Mouse (Mus musculus) spleen, postnatal 4 days (tissue): ENCODE measurements around the gene Nnmt.

Experiments
- DNase-seq, 2 experiments: peaks; one replicate each; pipeline ENCODE4 v3.0.0; 2022; ENCODE audit warnings: low spot score in 2 of 2

Nnmt gene

DNA sequence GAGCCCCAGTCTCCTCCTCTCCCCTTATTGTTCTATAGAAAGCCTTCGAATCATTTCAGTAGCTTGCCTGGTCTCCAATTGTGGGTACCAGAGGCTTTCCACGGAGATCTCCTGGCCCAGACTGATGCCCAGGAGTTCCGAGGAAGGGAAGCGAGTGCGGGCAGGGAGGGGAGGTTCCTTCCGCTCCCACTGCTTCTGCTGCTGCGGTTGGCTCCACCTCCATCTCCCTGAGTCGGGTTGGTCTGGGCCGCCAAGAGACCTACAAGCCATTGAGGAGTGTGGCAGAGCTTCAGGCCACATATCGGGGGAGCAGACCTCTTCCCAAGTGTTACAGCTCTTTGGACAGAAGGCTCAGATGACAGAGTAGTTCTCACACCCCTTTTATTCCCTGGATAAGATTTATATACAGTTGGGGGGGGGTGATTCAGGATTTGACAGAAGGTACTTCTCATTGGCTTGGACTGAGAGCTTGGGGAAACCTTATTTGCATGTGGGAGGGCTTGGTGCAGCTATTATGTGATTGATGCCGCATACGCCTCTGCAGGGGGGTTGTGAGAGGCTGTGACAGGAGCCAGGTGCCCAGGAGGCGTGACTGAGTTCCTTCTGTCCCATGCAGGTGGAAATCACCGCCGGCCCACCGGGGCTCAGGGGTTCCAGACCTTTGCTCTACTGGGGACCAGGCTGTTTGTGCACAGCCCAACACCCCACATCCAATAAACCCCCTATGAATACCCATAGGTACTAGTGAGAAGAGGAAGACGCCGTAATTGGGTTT, 30.8 kb upstream of the Nnmt start:
- DNase-seq, result peak; percentile 9 to 44

DNA sequence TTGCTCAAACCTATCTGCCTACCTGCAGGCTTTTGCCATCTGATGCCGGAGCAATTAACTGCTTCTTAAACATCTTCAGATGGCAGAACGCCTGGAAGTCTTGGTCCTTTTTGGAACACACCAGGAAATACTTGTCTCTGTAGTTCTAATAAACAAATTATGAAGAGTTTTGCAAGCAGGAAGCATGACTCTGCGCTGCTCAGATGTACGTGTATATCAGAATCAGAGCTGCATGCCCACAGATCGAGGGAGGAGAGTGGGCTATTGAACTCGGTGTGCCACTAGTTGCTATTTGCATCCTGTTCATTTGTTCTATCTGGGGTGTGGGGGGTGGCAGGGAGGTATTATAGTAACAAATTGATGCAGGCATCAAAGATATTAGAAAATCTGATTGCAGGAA, 28.2 kb upstream of the Nnmt start:
- DNase-seq, result peak; percentile 1 to 21

DNA sequence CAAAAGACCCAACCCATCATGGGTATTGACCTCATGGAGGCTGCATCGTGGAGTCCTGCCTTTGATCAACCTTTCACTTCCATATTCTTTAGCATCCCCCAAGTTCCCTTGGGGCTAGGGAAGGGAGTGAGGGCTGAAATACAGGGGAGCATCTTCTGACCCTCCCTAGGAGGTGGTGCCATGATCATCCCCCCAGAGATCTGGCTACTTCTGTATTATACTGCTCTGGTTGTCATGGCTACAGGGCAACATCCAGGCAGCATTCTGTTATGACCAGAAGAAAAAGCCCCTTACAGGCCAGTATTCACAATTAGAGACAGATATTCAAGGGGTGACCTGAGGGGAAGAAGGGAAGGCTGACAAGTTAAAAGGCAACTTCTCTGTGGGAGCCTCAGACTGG, 14.3 kb upstream of the Nnmt start:
- DNase-seq, result peak in 1 of 2 experiments; percentile 33

DNA sequence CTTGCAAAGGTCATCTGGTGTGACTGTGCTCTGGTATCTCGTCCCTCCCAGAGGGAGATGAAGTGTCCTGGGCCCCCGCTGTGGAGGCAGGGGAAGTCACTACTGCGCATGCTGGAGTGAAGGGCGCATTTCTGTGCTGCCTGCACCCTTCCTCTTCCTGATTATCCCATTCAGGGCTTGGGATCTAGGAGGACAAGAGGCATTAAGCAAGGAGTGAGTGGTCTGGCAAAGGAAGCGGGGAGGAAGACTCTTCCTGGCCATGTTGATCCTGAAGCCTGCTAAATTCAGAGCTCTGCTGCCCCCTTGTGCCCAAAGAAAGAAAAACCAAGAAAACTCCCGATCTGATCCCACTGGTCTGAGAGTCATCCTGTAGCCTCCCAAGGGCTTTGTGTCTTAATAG, 13.6 kb upstream of the Nnmt start:
- peak; percentile 27 to 74 for DNase-seq

DNA sequence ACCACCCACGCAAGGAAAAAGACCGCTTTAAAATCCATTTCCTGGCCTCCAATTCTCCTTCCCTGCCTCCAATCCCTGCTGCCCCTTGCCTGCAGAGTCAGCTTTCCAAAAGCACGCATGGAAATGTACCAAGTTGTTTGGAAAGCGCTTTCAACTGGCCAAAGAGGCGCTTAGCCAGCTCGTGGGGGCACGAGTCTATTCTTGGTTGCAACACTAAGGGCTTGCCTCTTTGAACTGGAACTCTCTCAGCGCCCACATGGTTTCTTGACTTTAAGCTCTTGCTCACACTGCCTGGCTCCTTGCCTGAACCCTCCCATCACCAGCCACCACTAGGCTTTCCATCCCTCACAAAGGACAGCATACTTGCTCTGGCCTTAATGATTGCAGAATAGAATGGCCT, 13.2 kb upstream of the Nnmt start:
- peak in 1 of 2 experiments; percentile 52 for DNase-seq

DNA sequence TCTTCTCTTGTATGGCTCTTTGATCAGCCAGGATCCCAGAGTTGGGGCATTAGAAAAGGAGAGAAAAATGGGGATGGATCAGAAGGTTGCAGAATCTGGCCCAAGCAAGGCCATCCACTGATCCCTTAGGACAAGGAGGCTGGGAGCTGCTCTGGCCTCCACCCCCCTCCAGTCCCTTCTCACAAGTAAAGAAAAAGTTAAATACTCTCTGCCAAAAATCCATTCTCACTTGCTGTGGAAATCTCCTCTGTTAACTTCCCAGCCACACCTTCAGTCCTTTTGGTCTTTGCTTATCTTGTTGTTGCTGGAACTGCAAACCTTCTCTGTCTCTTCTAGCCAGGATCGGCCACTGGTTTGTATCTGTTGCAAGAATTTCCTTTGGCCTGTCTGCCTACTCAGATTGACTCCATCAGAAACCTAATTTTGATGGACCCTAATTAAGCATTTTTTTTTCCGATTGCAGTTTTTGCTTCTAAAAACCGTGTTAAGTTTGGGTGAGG, 12.6 kb upstream of the Nnmt start:
- peak in 1 of 2 experiments; percentile 38 for DNase-seq

DNA sequence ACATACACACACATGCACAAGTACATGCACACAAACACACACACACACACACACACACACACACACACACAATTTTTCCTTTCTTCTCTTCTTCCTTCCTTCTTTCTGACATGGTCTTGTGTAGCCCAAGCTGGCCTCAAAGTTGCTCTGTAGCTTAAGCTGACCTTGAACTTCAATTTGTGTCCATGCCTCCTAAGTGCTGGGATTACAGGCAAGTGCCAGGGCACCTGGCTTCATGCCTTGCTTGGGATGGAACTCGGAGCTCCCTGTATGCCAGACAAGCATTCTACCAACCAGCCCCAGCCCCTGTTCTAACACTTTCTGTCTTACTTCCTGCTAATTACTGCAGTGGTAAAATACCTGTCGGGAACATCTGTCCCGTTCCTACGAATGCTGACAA, 8.3 kb upstream of the Nnmt start:
- DNase-seq, result peak in 1 of 2 experiments; percentile 34

DNA sequence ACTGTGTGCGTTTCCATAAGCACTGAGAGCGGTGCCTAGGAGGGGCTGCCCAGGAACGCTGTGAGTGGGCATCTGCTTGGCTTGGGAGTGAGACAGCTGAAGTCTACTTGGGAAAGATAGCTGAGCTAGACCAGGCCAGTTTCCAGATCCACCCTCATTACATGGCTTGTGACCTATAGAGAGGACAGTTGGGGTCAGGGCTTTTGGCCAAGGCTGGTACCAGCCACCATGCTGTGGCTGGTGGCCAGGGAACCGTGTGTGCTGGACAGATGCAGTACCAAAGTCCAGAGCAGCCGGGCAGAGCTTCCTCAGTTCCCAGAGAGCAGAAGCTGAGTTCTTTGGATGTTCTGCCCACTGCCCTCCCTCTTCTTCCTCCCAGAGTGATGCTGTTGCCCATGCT, 7.6 kb upstream of the Nnmt start:
- DNase-seq, result peak in 1 of 2 experiments; percentile 47

DNA sequence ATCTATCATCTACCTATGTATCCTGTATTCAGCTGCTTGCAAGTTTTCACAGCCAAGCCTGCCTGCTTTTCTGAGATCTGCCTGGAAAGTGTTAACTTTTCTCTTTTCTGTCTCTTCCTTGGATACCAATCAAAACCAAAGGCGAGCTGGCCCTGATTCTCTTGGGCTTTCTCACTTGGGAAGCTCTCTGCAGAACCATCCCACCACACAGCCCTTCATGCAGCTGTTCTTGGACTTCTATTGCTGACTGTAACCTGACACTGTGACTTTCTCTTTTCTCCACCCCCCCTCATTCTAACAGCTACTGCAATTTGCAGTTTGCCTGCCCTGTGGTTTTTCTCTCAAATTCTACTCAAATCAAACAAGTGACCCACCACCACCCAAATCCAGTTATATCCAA, 6.1 kb upstream of the Nnmt start:
- DNase-seq, result peak in 1 of 2 experiments; percentile 8

DNA sequence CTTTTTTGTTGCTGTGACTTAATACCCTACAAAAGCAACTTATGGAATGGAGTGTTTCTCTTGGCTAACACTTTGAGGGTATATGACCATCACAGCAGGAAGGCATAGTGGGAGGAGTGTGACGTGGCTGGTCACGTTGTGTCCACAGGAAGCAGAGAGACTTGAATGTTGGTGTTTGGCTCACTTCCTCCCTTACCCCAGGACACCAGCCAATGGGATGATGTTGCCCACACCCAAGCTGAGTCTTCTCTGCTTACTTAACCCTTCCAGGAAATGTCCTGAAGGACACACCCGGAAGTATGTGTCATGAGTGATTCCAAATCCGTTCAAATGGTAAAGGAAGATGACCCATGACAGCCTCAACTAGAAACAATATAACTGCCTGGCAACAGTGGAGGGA, 4.8 kb upstream of the Nnmt start:
- DNase-seq, result peak in 1 of 2 experiments; percentile 41

DNA sequence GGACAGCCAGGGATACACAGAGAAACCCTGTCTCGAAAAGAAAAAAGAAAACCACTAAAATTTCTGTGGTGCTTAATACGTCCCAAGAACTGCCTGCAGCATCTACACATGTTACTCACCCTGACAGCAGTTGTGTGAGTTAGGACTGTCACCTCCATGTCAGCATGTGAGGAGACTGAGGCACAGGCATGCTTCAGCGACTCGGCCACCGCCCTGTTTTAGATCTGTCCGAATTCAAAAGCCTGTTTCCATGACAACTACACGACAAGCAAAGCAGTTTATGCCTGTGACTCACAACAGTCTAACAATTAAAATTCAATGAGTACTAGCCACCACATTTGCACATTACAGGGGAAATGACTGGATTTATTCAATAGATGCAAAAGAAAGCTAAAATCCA, 2.5 kb upstream of the Nnmt start:
- peak in 1 of 2 experiments; percentile 34 for DNase-seq

DNA sequence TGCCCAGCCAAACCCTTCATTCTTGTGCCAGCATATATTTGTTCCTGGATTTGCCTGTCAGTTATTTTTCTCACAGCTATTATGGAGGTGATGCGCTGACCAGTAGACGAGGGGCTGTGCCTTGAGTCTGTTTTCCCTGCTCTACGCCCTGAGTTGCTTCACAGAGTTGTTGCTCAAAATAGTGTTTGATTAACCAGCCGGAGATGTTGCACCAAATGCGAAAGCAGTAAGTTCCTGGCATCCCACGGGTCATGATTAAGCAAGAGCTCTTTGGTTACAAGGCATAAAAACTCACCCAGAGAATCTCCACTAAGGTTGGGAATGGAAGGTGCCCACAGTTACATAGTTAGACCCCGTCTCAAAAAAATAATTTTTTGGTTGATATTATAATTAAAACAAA, 1.2 kb upstream of the Nnmt start:
- peak in 1 of 2 experiments; percentile 41 for DNase-seq

DNA sequence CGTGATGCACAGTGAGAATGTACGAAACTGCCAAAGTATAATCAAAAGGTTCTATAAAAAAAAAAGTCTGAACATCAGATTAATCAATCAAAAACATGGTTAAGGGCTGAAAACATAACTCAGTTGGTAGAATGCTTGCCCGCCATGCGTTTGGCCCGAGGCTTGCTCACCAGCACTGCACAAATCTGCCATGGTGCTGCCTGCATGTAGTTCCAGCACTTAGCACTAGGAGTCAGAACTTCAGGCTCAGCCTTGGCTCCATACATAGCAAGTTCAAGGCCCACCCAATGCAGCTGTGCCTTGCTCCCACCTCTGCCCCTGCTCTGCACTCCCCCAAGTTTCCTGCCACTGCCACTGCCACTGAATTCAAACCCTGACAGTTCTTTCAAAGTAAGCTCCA, 744 bp upstream of the Nnmt start:
- no peak for DNase-seq

DNA sequence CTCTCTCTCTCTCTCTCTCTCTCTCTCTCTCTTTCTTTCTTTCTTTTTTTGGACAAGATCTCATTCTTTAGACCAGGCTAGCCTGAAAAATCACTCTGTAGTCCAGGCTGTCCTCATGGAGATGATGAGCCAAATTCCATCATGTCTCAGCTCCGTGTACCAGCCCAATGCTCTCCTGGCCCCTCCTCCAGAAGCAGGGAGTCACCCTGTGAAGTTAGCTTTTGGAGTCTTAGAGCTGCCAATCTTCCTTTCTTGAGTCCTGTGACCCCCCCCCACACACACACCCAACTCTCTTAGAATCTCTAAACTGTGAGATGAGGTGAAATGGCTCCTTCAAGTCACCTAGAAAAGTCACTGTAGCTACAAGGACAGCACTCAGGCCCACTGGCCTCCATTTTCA, 727 bp downstream of the Nnmt start:
- peak in 1 of 2 experiments; percentile 28 for DNase-seq

DNA sequence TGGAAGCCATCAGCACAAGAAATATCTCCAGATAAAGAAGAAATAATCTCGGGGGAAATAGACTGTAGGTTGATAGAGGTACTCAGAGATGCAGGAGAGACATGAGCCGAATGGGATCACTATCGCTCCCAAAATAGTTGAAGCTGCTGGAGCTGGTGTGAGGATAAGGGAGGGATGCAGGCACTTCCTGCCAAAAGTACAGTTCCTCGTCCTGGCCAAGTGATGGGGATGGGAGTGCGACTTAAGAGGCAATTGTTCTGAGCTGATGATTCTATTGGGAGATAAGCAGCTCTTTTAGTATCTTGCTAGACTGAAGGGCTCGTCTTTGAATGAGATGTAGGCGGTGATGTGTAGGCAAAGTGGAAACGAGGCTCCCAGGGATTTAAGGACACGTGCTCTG, 4.1 kb downstream of the Nnmt start:
- DNase-seq, result no peak

DNA sequence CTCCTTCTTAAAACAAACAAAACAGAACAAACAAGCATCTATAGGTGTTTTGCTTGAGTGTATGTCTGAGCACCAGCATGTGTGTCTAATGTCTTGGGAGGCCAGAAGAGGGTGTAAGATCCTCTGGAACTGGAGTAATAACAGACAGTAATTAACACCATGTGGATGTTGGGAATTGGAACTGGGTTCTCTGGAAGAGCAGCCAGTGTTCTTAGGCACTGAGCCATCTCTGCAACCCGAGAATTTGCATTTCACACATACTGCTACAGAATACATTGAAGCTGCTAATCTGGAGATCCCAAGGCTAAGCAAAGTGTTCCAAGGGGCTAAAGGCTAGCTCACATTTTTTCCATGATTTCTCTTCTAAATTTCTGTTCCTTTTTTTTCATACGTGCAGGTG, 4.9 kb downstream of the Nnmt start:
- no peak for DNase-seq

DNA sequence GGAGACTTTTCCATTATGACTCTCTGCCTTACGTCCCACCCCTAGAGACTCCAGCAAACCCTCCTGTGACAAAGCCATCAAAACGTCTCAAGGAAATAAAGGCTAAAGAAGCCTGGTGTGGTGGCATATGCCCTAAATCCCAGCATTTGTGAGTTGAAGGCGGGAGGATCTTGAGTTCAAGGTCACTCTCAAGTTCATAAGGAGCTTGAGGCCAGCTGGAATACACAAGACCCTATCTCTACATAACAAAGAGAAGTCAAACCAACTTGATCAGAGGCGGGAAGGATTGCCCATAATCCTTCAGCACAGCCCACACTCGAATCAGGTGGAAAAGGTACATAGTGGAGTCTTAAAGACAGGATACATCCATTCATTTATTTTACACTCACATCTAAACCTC, 7.5 kb downstream of the Nnmt start:
- no peak for DNase-seq

DNA sequence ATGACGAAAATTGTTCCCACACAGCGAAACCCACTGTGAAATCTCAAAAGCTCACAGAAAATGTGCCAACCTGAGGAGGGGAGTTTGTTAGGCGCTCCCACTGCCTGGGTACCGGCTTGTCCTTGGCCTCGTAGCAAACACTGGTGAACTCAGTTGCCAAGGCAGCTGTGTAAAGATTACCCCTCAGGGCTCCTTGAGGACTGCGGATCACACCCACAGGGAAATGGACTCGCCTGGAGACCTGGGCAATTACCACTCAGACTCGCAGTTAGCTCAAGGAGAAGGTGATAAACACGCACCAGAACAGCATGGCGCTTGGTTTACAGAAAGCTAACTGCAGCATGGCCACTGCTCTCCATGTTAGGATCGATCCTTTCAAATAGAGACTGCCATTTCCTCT, 8.0 kb downstream of the Nnmt start:
- no peak for DNase-seq

DNA sequence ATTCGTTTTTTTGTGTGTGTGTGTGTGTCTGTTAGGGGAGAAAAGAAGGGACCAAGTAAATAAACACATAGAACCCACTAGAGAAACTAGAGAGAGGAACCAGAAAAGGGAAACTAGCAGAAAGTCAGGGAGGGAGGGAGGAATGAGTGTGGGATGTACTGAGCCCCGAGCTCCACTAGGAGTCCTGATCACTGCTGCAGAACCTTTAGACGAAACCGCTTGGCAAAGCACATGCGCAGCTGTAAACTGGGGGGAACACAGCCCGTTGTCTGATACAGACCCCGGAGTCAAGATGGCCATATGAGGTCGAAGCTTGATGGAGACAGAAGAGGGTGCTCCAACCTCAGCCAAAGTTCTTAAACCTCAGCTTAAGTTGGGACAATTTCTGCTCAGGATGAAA, 11.0 kb downstream of the Nnmt start:
- DNase-seq, result no peak

DNA sequence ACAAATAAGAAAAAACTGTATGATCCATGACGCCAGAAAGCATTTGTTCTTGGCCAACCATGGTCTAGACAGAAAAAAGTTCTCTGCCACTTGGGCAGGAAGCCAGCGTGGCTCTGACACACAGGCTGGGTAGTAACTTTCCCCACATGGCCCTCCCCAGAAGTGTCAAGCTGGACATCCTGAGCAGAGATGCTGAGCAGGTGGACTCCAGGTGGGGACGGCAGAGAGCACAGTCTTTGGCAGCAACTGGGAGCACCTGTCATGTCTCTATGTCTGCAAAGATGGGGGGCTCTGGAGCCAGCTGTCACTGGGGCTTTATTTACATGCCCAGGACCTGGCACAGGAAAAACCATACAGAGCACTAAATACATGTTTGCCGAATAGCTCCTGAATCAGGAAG, 14.3 kb downstream of the Nnmt start:
- DNase-seq, result no peak

DNA sequence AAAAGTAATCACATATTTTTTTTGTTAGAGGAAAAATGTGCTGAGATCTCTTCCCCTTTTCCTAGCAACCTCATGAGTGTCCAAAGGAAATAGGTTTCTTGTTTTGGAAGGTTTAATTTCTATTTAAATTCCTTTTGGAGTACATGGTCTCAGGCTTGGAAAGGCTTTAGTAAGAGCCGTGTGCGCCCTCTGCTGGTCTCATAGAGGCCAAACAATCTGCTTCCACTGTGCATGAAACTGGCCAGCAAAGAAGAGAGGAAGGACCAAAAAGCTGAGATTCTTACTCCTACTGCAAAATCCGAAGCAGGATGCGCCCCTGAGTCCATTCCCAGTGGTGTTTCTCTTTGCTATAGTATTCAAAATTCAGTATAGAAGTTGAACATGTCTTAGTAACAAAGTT, 18.6 kb downstream of the Nnmt start:
- peak; percentile 31 to 81 for DNase-seq

DNA sequence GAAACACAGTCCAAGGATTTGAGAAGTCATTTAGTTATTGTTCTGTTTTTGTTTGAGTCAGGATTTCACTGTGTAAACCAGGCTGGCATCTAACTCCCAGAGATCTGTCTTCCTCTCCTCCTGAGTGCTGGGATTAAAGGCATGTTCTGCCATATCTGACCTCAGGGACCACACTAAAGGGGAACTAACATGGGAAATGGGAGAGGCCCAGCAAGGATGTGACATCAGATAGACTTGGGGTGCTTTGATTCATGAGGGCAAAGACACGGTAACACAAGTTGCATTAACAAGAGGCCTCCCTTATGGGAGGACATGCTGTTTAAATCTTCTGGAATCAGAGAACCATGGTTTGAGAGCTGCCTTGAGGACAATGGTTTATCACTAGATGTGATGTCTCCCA, 24.1 kb downstream of the Nnmt start:
- DNase-seq, result no peak

DNA sequence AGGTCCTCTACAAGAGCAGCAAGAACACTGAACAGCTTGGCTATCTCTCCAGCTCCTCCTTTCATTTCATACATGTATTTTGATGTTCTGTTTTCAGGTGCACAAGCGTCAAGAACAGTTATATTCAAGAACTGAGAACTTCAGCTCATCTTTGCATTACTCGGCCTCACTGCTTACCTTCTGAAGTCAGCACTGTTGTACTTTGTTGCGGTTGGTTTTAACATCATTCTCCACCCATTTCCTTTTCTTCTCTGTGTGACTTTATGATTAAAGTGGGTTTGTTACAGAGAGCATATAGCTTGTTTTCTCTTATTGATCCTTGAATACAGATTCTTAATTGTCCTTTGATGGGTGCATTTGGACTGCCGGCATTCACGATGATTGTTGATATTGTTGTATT, 42.6 kb downstream of the Nnmt start:
- DNase-seq, result no peak
